Mouse (Mus musculus): ENCODE measurements at regions not wholly inside any gene's neighbourhood (a gene's known extent, or its start where the extent isn't known, plus 50 kb on each side); places are given as distances from the start of the nearest gene placed in this dataset.

DNA sequence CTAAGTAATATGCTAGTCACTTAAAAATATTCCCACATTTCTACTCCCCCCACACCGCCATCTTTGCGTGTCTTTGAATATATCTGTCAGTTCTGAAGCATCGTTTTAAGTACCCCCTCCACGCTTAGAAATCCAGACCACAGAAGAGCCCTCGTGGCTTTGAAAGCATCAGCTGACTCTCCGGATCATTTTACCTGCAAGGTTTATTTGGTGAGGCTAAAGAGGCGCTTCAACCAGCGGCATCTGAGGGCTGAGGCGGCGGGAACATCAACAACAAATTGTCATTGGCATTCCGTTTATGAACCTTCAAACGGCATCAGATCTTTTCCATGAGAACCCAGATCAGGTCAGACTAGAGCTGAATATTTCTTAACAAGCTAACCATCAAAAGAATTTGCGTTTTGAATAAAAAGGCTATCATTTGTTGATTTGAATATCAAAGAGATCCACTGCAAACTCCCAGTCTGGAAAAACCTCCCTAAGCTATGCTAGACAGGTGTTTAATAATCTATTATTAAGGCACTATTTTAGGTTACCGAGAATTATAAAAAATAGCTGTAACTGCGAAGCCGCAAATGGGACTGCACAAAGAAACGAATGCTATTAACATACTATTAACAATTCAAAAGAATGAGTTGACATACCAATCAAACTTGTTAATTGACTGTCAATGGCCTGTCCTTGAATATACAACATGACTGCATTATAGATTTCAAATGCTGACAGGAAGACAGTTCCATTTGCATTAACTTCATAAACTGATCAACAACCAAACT, 210.9 kb upstream of the Zfp770 start:
- Histone ChIP-seq H3K9me3 (replicated peaks; ENCODE audit: low read length) (no peaks in the 10 kb centered on the region), H3K36me3 (replicated peaks in 1 of 2; ENCODE audit: control insufficient read depth in 1 of 2, insufficient read depth in 1 of 2, low read length in 1 of 2) (no peaks in the 10 kb centered on the region), H3K4me3 (replicated peaks in 1 of 3; ENCODE audit: low read depth in 2 of 3, low read length in 2 of 3, poor library complexity in 1 of 3) (no peak overlapping the region), H3K79me2 (replicated peaks; ENCODE audit: control insufficient read depth, extremely low read depth, insufficient read depth, poor library complexity, severe bottlenecking) (no peaks in the 10 kb centered on the region), H3K4me1 (ENCODE audit: control insufficient read depth in 1 of 2, insufficient read depth in 2 of 2) (no peaks in the 10 kb centered on the region), H3K27ac (ENCODE audit: insufficient read depth, low read depth) (no peak overlapping the region), H3K4me2 (ENCODE audit: insufficient read depth, low read depth, poor library complexity, severe bottlenecking) (no peak overlapping the region), H3K9ac (ENCODE audit: insufficient read depth, low read depth) (no peak overlapping the region), H3K27me3 (replicated peaks) (no peaks in the 10 kb centered on the region)
- DNase-seq (ENCODE audit: extremely low read depth): no peak
- no peak for TF ChIP-seq JUND (conservative IDR thresholded peaks at IDR 0.05; ENCODE audit: low read depth, low read length)
- TF ChIP-seq USF2 (conservative IDR thresholded peaks at IDR 0.05; ENCODE audit: low read depth, low read length): no peak
- TF ChIP-seq ZC3H11A (IDR thresholded peaks at IDR 0.05; ENCODE audit: low read depth, low read length): no peak
- no peak for TF ChIP-seq SMC3 (IDR thresholded peaks at IDR 0.05; ENCODE audit: low read depth, low read length)
- no peak for TF ChIP-seq CHD2 (IDR thresholded peaks at IDR 0.05; ENCODE audit: low read length)
- TF ChIP-seq CTCF (conservative IDR thresholded peaks at IDR 0.05 in 1 of 2, IDR thresholded peaks at IDR 0.05 in 1 of 2; ENCODE audit: low read depth in 2 of 2, low read length in 2 of 2): no peak
- TF ChIP-seq MAFK (IDR thresholded peaks at IDR 0.05; ENCODE audit: insufficient replicate concordance, low read length): no peak
- TF ChIP-seq GABPA (IDR thresholded peaks at IDR 0.05; ENCODE audit: insufficient replicate concordance, low read depth, low read length): no peak
- TF ChIP-seq EP300 (IDR thresholded peaks at IDR 0.05; ENCODE audit: low read length): no peak
- TF ChIP-seq TBP (conservative IDR thresholded peaks at IDR 0.05; ENCODE audit: low read depth, low read length): no peak
- TF ChIP-seq KAT2A (IDR thresholded peaks at IDR 0.05; ENCODE audit: insufficient replicate concordance, low read length): no peak
- no peak for TF ChIP-seq MAX (IDR thresholded peaks at IDR 0.05; ENCODE audit: low read length)
- in situ Hi-C loops (cut with MboI; ENCODE audit: low pct_ligation_motif_present, low pct_unique_long_range_greater_than_20kb, low sequenced_read_pairs): no loop called here
- dilution Hi-C loops (cut with MboI; ENCODE audit: extremely low pct_ligation_motif_present, extremely low pct_unique_long_range_greater_than_20kb, low sequenced_read_pairs): no loop called here

DNA sequence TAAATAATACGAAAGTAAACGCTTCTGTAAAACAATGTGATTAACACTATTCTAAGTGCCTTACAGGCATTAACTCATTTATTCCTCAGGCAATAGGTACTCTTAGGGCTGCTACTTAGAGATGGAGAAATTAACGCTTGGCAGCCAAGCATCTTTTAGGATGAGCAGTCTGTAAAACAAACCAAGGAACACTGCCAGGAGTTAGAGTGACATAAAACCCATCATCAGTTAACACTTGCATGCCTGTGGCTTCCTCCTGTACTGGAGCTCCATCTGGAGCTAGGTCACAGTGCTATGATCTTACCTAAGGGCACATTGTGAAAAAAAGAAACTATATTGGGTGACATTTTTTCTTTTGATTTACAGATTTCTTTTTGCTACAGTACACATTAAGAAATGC, 209.4 kb upstream of the Zfp770 start:
- H3K4me2 ChIP-seq (ENCODE audit: insufficient read depth, low read depth, poor library complexity, severe bottlenecking): no peak overlapping the region
- H3K9ac ChIP-seq (ENCODE audit: insufficient read depth, low read depth): no peak overlapping the region
- dilution Hi-C loops (cut with MboI; ENCODE audit: extremely low pct_ligation_motif_present, extremely low pct_unique_long_range_greater_than_20kb, low sequenced_read_pairs) (no loop called here), in situ Hi-C loops (cut with MboI; ENCODE audit: low pct_ligation_motif_present, low pct_unique_long_range_greater_than_20kb, low sequenced_read_pairs) (no loop called here)
- H3K27ac ChIP-seq (ENCODE audit: insufficient read depth, low read depth): no peak overlapping the region
- no peaks in the 10 kb centered on the region for H3K36me3 ChIP-seq (replicated peaks in 1 of 2; ENCODE audit: control insufficient read depth in 1 of 2, insufficient read depth in 1 of 2, low read length in 1 of 2)
- no peaks in the 10 kb centered on the region for H3K27me3 ChIP-seq (replicated peaks)
- H3K4me1 ChIP-seq (ENCODE audit: control insufficient read depth in 1 of 2, insufficient read depth in 2 of 2): no peaks in the 10 kb centered on the region
- DNase-seq (ENCODE audit: extremely low read depth): no peak
- H3K9me3 ChIP-seq (replicated peaks; ENCODE audit: low read length): no peaks in the 10 kb centered on the region
- no peak overlapping the region for H3K4me3 ChIP-seq (replicated peaks in 1 of 3; ENCODE audit: low read depth in 2 of 3, low read length in 2 of 3, poor library complexity in 1 of 3)
- no peaks in the 10 kb centered on the region for H3K79me2 ChIP-seq (replicated peaks; ENCODE audit: control insufficient read depth, extremely low read depth, insufficient read depth, poor library complexity, severe bottlenecking)
- TF ChIP-seq CHD2 (IDR thresholded peaks at IDR 0.05; ENCODE audit: low read length) (no peak), TBP (conservative IDR thresholded peaks at IDR 0.05; ENCODE audit: low read depth, low read length) (no peak), GABPA (IDR thresholded peaks at IDR 0.05; ENCODE audit: insufficient replicate concordance, low read depth, low read length) (no peak), EP300 (IDR thresholded peaks at IDR 0.05; ENCODE audit: low read length) (no peak), MXI1 (IDR thresholded peaks at IDR 0.05; ENCODE audit: low read depth, low read length) (no peak), MAX (IDR thresholded peaks at IDR 0.05; ENCODE audit: low read length) (no peak), JUND (conservative IDR thresholded peaks at IDR 0.05; ENCODE audit: low read depth, low read length) (no peak), SIN3A (IDR thresholded peaks at IDR 0.05; ENCODE audit: low read length) (no peak), HCFC1 (IDR thresholded peaks at IDR 0.05; ENCODE audit: low read depth, low read length) (no peak), RCOR1 (conservative IDR thresholded peaks at IDR 0.05; ENCODE audit: low read depth, low read length) (no peak), UBTF (IDR thresholded peaks at IDR 0.05; ENCODE audit: low read depth, low read length) (no peak)

Measured in CH12.LX (cell line).